Mouse (Mus musculus): ENCODE results near the gene Ripor2.
A peak's percentile ranks its signal among the peaks of the same experiment; 100 is the strongest.

Ripor2 gene

GRCm38 (mm10) chr13:24584403-24584802, 2.4 kb downstream of the Ripor2 start:
- no peak for DNase-seq (ENCODE audit: low spot score in 2 of 2)

DNA sequence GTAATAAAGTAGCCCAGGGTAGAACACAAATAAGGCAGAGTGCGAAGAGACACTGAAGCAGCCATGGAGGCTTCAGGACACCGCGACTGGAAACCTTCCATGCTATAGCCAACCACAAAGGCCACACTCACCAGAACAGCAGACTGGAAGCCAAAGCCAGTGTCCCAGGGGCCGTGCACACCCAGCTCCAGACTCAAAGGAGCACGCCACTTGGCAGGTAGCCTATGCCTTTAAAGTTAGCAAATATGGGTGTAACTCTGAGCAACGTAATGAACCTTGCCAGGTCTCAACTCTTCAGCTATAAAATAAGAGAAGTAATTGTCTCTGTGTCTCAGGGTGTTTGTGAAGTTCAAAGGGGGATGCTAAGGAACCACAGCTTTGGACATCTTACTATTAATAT, 2.9 kb downstream of the Ripor2 start:
- DNase-seq (ENCODE audit: low spot score in 2 of 2): no peak

DNA sequence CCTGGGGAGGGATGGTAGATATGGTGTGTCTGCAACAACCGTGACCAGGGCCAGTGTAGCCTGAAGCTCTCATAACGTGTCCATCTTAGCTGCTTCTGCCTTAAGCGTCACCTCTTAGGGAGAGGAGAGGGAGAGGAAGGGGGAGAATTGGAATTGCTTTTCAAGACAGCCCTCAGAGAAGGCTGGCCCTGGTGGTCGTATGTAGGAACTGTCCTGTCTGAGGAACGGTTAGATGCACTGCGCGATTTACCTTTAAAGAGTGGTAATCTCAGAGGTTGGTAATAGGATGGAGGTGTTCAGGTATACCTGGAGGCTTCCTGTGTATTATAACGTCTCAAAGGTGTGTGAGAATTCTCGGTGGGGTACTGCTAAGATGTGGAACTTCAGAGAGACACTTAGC, 3.4 kb downstream of the Ripor2 start:
- DNase-seq (ENCODE audit: low spot score in 2 of 2): no peak

- DNase-seq (ENCODE audit: low spot score in 2 of 2): no peak
These were observed 5.4 kb downstream of the Ripor2 start for GRCm38 (mm10) chr13:24587192-24587895.

- no peak for DNase-seq (ENCODE audit: low spot score in 2 of 2)
These were observed 6.6 kb downstream of the Ripor2 start for GRCm38 (mm10) chr13:24588603-24589002.

DNA sequence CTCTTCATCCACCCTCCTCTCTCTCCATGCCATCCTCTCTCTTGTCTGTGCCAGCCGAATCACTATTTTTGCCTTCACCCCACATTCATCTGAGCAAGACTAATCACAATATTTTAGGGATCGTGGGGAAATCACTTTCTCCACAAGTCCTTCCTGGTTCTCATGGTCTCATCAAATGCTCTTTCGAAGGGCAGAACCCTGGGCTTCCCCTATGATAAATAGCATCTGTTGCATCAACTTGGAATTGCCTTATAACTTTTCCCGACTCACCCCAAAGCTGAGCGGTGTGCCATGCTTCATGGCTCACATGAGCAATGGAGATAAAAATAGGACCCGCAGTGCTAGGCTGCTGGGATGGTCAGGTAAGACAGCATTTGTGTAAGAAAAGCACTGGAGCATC, 9.7 kb downstream of the Ripor2 start:
- DNase-seq (ENCODE audit: low spot score in 2 of 2): no peak

- no peak for DNase-seq (ENCODE audit: low spot score in 2 of 2)
These were observed 12.3 kb downstream of the Ripor2 start for GRCm38 (mm10) chr13:24594303-24594702.

DNA sequence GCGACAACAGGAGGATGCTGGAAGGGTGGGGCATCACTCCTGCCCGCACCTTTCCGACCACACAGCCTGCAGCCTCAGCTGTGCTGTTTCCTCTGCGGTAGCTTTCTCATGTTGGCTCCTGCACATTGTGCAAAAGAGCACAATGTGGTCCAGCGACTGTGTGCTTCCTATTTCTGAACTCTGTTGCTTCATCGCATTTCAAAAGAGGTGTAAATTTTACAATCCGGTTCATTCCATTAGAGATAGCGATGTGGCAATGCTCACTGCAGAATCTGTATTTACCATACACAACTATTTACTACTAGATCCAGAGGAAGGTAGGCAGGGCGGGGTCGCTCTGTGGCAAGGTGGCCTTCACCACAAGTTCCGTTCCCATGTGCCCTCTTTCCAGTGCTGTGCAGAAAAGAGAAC, 17.6 kb downstream of the Ripor2 start:
- DNase-seq (ENCODE audit: low spot score in 2 of 2): no peak

GRCm38 (mm10) chr13:24602978-24603377, 21.0 kb downstream of the Ripor2 start:
- DNase-seq (ENCODE audit: low spot score in 2 of 2): no peak

GRCm38 (mm10) chr13:24603591-24604009, 21.6 kb downstream of the Ripor2 start:
- DNase-seq (ENCODE audit: low spot score in 2 of 2): peak; percentile 37 to 44

- no peak for DNase-seq (ENCODE audit: low spot score in 2 of 2)
These were observed 22.1 kb downstream of the Ripor2 start for GRCm38 (mm10) chr13:24604096-24604495.

DNA sequence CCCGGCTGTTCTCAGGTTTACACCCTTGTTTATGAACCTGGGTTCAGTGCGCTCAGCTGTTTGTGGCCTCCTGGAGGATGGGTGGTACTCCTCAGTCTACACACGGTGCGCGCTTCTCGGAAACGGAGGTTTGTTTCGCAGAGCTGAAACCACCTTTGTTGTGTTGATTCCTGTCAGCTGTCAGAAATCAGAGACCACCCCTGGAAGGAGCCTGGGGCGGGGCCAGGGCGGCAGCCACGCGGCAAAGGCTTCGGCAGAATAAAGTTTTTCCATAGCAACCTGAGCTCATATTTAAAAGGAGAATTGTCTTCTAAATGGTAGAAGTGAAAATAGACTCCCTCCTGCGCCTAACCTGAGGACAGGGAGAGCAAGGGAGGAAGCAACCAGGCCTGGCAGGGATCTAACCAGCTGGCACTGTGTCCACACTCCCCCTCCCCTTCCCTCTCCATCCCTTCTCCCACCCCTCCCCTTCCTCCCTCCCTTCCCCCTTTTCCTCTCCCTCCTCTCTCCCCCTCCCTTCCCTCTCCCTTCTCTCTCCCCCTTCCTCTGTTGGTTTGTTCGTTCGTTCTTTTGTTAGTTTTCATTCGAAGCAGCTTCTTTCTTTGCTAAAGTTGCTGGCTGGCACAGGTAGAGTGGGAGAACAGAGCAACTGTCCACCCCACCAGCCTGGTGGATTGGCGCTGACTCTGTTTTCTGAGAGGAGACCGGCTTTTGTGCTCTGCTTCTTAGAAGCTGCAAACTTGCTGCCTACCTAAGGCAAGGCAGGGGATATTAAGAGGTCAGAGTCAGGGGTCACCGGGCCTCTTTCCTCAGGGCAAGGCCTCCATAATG, 23.0 kb downstream of the Ripor2 start:
- peak in 1 of 2 experiments; percentile 32 for DNase-seq (ENCODE audit: low spot score in 2 of 2)

- DNase-seq (ENCODE audit: low spot score in 2 of 2): no peak
These were observed 23.8 kb downstream of the Ripor2 start for GRCm38 (mm10) chr13:24605755-24606154.

DNA sequence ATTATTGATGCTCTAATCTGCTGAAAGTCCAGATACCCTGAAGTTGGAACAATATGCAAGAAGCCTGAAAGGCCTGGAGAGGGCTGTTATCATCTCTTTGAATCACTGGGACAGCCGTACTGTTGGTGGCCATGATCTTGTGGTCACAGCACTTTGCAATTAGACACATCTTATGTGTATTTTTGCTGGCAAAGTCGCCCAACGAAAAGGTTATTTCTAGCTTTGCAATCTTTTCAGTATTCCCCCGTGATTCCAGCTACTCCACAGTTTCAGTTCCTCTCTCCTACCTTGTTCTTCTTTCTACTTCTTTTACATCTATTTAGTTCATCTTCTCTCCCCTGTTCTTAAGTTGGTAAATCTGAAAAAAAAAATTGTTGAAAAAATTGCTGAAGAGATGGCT, 26.0 kb downstream of the Ripor2 start:
- no peak for DNase-seq (ENCODE audit: low spot score in 2 of 2)

GRCm38 (mm10) chr13:24608709-24609108, 26.7 kb downstream of the Ripor2 start:
- no peak for DNase-seq (ENCODE audit: low spot score in 2 of 2)

DNA sequence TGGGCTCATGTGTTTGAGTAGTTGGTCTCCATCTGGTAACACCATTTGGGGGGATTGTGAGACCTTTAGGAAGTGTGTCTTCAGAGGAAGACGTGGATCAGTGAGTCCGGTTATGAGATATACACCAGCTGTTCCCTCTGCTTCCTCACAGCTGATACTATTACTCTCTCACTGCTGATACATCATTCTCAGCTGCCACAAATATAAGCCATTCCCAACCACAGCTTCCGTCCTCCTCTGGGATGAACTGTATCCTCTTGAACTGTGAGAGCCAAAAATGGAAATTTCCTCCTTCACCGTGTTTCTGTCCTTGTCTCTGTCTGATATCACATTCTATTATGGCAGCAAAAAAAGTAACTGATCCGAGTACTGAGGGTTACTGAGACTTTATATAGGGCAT, 28.9 kb downstream of the Ripor2 start:
- DNase-seq (ENCODE audit: low spot score in 2 of 2): no peak

DNA sequence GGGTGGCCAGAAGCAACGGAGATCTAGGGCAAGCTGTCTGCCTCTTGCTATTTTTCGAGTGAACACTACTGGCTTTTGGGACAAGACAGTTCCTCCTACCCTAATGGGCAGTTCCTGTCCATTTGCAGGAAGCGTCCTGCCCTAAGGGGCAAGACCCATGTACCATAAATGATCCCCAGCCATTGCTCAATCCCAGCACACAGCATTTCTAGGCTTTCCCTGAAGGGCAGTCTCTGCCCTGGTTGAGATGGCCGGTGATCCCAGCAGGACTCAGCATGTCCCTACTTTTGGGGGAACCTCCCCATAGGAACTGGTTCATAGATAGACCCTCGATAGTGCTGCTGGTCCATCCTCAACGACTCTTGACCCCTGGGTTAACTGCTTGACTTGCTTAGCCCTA, 31.0 kb downstream of the Ripor2 start:
- no peak for DNase-seq (ENCODE audit: low spot score in 2 of 2)

- DNase-seq (ENCODE audit: low spot score in 2 of 2): no peak
These were observed 31.4 kb downstream of the Ripor2 start for GRCm38 (mm10) chr13:24613433-24613832.

DNA sequence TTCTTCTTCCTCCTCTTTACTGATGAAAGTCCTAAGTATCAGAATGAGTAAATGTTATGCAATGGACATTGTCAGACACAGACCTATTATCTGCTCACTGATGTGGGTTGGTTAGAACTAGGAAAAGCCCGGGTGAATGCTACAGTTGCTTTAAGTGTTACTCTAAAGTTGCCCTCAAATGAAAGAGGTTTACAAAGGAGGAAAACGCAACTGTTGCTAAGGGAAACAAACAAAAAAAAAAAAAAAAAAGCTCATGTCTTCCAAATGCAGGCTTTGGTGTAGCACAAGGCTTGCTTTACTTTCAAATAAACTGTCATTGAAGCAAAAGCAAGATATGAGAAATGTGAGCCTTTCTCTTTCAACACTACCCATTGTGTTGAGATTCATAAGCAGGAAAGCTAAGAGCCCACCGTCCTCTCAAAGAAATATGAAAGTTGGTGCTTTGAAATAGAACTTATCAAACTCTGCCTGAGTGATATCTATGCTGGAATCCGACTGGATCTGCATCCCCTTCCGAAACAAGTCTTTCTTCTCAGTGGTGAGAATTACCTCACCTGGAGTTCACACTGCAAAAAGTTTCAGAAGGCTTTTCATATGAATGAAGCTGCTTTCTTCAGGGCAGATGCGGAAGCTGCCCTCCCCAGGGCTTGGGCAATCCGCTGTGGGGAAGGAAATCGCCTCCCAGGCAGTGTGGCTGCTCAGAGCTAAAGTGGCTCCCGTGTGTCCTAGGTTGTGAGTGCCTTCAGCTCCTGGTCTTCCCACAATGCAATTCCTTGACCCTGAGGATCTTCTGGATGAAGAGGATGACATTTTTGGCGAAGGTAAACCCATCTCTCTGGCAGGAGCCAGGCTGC, 32.2 kb downstream of the Ripor2 start:
- DNase-seq (ENCODE audit: low spot score in 2 of 2): no peak

- DNase-seq (ENCODE audit: low spot score in 2 of 2): no peak
These were observed 34.1 kb downstream of the Ripor2 start for GRCm38 (mm10) chr13:24615921-24616565.

- no peak for DNase-seq (ENCODE audit: low spot score in 2 of 2)
These were observed 34.7 kb downstream of the Ripor2 start for GRCm38 (mm10) chr13:24616645-24617044.
